Mouse (Mus musculus): ENCODE measurements around the gene Atp5s. TPM values are rescaled to one million over a fixed set of nuclear protein-coding genes. Genes with fewer than 3 reads are reported as not detected.

Gene Atp5s
- polyA plus RNA-seq (2014; fragmentation: Illumina TruSeq; extraction: RNeasy Lipid Tissue Mini Kit (QIAGEN cat#74804); ENCODE audit: low read depth, low replicate concordance), result 80.0 TPM

GRCm38 (mm10) chr12:69724711-69725460 is at the start of gene Atp5s, which contains the start of gene L2hgdh:
Atp5s (plus strand) TSS chr12:69724950.
L2hgdh (minus strand) TSS chr12:69724873.

GRCm38 (mm10) chr12:69681566-69682061 is 43.1 kb upstream of the Atp5s start, which contains the start of gene Sos2:
Sos2 (minus strand) TSS chr12:69681852.

DNA sequence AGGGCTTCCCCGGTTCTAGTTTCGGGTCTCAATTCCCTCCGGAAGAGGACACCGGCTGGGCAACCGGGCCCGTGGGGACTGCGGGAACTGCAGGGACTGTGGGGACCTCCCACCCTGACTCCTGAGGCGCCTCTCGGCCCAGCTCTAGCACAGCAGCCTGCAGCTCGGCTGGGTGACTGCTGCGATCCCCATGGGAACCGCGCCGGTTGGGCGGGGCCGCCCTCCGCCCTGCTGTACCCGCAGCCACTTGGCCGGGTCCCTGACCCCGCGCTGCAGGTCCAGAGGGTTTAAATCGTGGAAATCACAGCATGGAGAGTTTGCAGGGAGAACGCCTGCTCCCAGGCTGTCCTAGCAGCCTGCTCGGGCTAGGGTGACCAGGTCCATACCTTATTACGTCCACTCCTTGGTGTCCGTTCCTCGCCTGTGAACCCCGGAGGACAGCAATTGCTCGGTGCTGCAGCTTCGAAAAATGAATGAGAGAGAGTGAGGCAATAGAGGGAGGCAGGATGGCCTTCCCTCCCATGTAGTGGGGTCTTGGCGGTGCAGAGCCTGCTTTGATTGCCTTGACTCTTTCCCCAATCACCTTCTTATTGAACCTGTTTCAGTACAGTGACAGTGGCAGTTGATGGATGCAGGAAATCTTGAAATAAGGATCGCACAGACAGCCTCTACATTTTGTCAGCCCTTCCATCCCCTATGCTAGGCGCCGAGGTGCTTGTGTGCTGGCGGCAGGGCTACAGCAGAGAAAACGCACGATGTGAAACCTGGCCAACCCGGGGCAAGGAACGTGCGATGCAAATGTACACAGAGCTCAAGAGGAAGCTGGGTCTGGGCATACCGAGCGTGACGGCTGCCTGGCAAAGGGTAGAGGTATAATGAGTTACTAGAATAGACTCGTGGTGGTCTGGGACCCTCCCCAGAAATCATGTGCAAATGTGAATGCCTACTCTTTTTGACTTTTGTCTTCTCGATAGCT is 66.1 kb downstream of the Atp5s start, which contains the start of gene Cdkl1:
Cdkl1 (minus strand) TSS at position 738 of the 976 bp plus-strand sequence.

Other genes starting within 250 kb of the Atp5s start
- 10.0 TPM for gene Vcpkmt, start 141.9 kb upstream of the Atp5s start, polyA plus RNA-seq (2014; fragmentation: Illumina TruSeq; extraction: RNeasy Lipid Tissue Mini Kit (QIAGEN cat#74804); ENCODE audit: low read depth, low replicate concordance)
- 20.0 TPM for gene Sos2, start 43.1 kb upstream of the Atp5s start, polyA plus RNA-seq (2014; fragmentation: Illumina TruSeq; extraction: RNeasy Lipid Tissue Mini Kit (QIAGEN cat#74804); ENCODE audit: low read depth, low replicate concordance)
- 26.4 TPM for gene L2hgdh, start 77 bp upstream of the Atp5s start, polyA plus RNA-seq (2014; fragmentation: Illumina TruSeq; extraction: RNeasy Lipid Tissue Mini Kit (QIAGEN cat#74804); ENCODE audit: low read depth, low replicate concordance)
- gene Cdkl1, start 66.3 kb downstream of the Atp5s start, polyA plus RNA-seq (2014; fragmentation: Illumina TruSeq; extraction: RNeasy Lipid Tissue Mini Kit (QIAGEN cat#74804); ENCODE audit: low read depth, low replicate concordance), result 15.3 TPM
- 122 TPM for gene Atl1, start 167.7 kb downstream of the Atp5s start, polyA plus RNA-seq (2014; fragmentation: Illumina TruSeq; extraction: RNeasy Lipid Tissue Mini Kit (QIAGEN cat#74804); ENCODE audit: low read depth, low replicate concordance)
- gene Map4k5, start 168.2 kb downstream of the Atp5s start, polyA plus RNA-seq (2014; fragmentation: Illumina TruSeq; extraction: RNeasy Lipid Tissue Mini Kit (QIAGEN cat#74804); ENCODE audit: low read depth, low replicate concordance), result 31.9 TPM

Measured in testis, adult 10 weeks (tissue).